Mouse (Mus musculus): ENCODE data around the gene Arvcf. TPM values are rescaled to one million over a fixed set of nuclear protein-coding genes. Genes with fewer than 3 reads are reported as not detected.

The Arvcf gene
- polyA plus RNA-seq, 1 experiment: 52.3 TPM

DNA sequence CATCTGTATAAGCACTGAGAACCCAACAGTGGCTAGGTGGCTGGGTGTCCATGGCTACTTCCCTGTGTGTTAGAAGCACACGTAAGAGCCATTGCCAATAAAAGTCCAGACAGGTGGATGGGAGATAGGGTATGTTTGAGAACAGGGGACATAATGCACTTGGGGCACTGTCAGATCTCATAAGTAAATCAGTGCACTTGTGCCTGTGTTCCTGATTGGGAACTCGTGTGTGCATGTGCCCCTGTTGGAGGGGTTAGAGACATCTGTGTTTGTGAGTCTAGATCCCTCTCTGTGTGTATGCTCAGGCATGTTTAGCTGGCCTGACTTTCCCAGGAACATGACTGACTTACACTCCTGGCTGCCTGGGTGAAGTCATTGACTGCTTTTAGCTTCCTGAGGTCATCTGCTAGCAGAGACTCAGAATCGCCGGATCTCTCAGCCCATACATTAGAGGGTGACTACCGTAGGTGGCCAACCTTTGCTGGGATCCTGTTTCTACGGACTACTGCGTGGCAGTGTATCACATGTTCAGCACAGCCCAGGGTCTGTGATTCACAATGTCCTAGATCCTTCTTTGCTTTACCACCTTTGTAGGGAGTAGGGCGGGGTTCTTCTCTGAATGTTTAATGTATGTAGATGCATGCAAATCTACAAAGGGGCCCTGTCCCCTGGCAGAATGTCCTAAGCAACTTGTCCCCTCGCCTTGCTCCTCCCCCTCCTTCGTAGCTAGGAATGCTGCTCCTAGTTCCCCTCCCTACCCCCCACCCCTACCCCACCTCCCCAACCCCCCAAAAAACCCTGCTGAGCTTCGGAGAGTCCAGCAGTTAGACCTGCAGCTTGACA is 47.0 kb downstream of the Arvcf start:
- H3K27ac ChIP-seq (ENCODE audit: control insufficient read depth, insufficient read depth, low read length): no peak overlapping the region
- WGBS: 96% methylated on average over 11 of the region's 11 CpGs
- peaks cover 6% of the 10 kb centered on the region; the same call in 1 of the 2 replicates for H3K36me3 ChIP-seq (ENCODE audit: control insufficient read depth, insufficient read depth, low read length)
- no peak for DNase-seq
- H3K27me3 ChIP-seq (ENCODE audit: control insufficient read depth, insufficient read depth, low read length): no peaks in the 10 kb centered on the region
- no peak for TF ChIP-seq CTCF (IDR thresholded peaks at IDR 0.05; ENCODE audit: borderline replicate concordance, control insufficient read depth, extremely low read depth, insufficient read depth, low read length, poor library complexity)
- no peak for TF ChIP-seq POLR2A (IDR thresholded peaks at IDR 0.05; ENCODE audit: control insufficient read depth, extremely low read depth, insufficient read depth, low read length, poor library complexity)
- no peak overlapping the region for H3K4me3 ChIP-seq (ENCODE audit: control insufficient read depth, insufficient read depth, low read length)
- peaks cover 16% of the 10 kb centered on the region for H3K4me1 ChIP-seq (replicated peaks; ENCODE audit: control insufficient read depth, insufficient read depth, low read length)

DNA sequence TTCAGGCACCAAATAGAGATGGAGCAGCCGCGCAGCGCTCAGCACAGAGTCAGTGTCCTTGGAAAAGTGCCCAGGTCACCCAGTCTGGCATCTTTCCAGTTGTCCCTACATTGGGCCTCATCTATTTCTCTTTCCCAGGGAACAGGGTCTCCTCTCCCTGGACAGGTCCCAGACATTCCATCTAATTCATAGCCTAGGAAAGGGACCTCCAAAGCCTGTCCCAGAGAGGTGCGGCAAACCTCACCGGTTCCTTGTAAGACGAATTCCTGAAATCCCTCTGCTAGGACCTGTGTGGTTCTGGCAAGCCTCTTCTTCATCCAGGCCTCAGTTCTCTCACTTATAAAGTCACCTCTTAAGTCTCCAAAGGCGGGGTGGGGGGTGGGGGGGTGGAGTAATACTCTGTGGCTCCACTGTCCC is 47.6 kb downstream of the Arvcf start:
- Histone ChIP-seq H3K27me3 (ENCODE audit: control insufficient read depth, insufficient read depth, low read length) (no peaks in the 10 kb centered on the region), H3K27ac (ENCODE audit: control insufficient read depth, insufficient read depth, low read length) (no peak overlapping the region), H3K36me3 (ENCODE audit: control insufficient read depth, insufficient read depth, low read length) (peaks cover 6% of the 10 kb centered on the region; the same call in 1 of the 2 replicates), H3K4me3 (ENCODE audit: control insufficient read depth, insufficient read depth, low read length) (no peak overlapping the region), H3K4me1 (replicated peaks; ENCODE audit: control insufficient read depth, insufficient read depth, low read length) (peaks cover 11% of the 10 kb centered on the region)
- no peak for DNase-seq
- no peak for TF ChIP-seq POLR2A (IDR thresholded peaks at IDR 0.05; ENCODE audit: control insufficient read depth, extremely low read depth, insufficient read depth, low read length, poor library complexity)
- 92% methylated on average over 6 of the region's 7 CpGs for WGBS

DNA sequence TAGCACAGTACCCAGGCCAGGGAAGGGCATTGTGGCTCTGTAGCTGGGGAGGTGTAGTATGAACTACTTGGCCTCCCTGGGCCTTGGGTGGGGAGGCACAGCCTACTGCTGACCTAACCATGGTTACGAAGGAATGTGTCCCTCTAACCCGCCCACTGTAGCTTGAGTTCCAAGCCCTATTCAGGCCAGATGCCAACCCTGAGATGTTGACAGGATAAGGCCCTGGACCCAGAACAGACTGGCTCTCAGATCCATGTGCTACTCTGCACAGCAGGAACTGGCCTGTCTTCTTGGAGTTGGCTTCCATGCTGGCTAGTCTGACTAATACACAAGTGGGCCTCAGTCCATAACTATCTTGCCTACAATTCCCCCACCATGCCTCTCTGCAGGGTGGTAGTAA is 48.2 kb downstream of the Arvcf start:
- TF ChIP-seq CTCF (IDR thresholded peaks at IDR 0.05; ENCODE audit: borderline replicate concordance, control insufficient read depth, extremely low read depth, insufficient read depth, low read length, poor library complexity) (no peak), POLR2A (IDR thresholded peaks at IDR 0.05; ENCODE audit: control insufficient read depth, extremely low read depth, insufficient read depth, low read length, poor library complexity) (no peak)
- peaks cover 6% of the 10 kb centered on the region; the same call in 1 of the 2 replicates for H3K36me3 ChIP-seq (ENCODE audit: control insufficient read depth, insufficient read depth, low read length)
- peaks cover 11% of the 10 kb centered on the region for H3K4me1 ChIP-seq (replicated peaks; ENCODE audit: control insufficient read depth, insufficient read depth, low read length)
- H3K27me3 ChIP-seq (ENCODE audit: control insufficient read depth, insufficient read depth, low read length): no peaks in the 10 kb centered on the region
- no peak overlapping the region for H3K27ac ChIP-seq (ENCODE audit: control insufficient read depth, insufficient read depth, low read length)
- WGBS: 97% methylated on average over 2 of the region's 2 CpGs
- no peak for DNase-seq
- no peak overlapping the region for H3K4me3 ChIP-seq (ENCODE audit: control insufficient read depth, insufficient read depth, low read length)

DNA sequence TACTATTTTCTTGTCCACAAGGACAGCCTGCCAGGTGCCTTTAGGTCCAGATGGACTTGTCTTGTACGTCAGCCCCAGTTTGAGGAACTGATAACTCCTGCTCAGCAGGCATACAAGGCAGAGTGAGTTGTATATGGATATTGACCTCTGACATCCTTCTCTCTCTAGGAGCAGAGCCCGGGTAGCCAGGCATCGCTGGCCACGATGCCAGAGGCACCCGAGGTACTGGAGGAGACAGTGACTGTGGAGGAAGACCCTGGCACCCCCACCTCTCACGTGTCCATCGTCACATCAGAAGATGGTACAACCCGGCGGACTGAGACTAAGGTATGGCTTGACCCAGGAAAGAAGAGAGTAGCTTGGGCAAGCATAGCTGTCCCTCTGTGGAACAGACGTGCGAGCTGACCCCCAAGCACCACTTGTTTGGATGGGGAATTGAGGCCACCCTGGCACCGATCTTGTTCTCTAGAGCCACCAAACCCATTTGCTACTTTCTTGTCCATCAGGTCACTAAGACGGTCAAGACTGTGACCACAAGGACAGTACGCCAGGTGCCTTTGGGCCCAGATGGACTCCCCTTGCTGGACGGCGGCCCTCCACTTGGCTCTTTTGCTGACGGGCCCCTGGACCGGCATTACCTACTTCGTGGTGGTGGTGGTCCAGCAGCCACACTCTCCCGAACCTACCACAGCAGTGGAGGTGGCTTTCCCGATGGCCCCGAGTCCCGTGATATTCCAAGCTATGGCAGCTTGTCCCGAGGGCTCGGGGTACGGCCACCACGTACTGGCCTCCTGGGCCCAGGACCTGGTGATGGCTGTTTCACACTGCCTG is 49.0 kb downstream of the Arvcf start:
- WGBS: 97% methylated on average over 27 of the region's 27 CpGs
- H3K27me3 ChIP-seq (ENCODE audit: control insufficient read depth, insufficient read depth, low read length): no peaks in the 10 kb centered on the region
- no peak overlapping the region for H3K4me3 ChIP-seq (ENCODE audit: control insufficient read depth, insufficient read depth, low read length)
- no peak for DNase-seq
- TF ChIP-seq POLR2A (IDR thresholded peaks at IDR 0.05; ENCODE audit: control insufficient read depth, extremely low read depth, insufficient read depth, low read length, poor library complexity): no peak
- no peak for TF ChIP-seq CTCF (IDR thresholded peaks at IDR 0.05; ENCODE audit: borderline replicate concordance, control insufficient read depth, extremely low read depth, insufficient read depth, low read length, poor library complexity)
- H3K27ac ChIP-seq (ENCODE audit: control insufficient read depth, insufficient read depth, low read length): no peak overlapping the region
- H3K36me3 ChIP-seq (ENCODE audit: control insufficient read depth, insufficient read depth, low read length): peaks cover 6% of the 10 kb centered on the region; the same call in 1 of the 2 replicates
- peaks cover 11% of the 10 kb centered on the region for H3K4me1 ChIP-seq (replicated peaks; ENCODE audit: control insufficient read depth, insufficient read depth, low read length)

DNA sequence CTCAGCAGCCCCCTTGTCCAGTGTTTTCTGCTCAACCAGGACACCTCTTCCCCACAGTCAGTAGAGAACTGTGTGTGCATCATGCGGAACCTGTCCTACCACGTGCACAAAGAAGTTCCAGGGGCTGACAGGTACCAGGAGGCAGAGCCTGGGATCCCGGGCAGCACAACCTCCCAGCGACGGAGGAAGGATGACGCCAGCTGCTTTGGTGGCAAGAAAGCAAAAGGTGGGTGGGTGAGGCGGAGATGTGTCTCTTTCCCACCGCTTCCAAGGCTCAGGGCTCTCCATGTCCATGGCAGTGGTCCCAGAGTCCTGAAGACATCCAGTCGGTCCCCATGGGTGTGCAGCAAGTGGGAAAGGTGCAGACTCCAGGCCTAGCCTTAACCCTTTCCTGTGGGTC is 52.0 kb downstream of the Arvcf start:
- no peak overlapping the region for H3K4me3 ChIP-seq (ENCODE audit: control insufficient read depth, insufficient read depth, low read length)
- TF ChIP-seq CTCF (IDR thresholded peaks at IDR 0.05; ENCODE audit: borderline replicate concordance, control insufficient read depth, extremely low read depth, insufficient read depth, low read length, poor library complexity) (no peak), POLR2A (IDR thresholded peaks at IDR 0.05; ENCODE audit: control insufficient read depth, extremely low read depth, insufficient read depth, low read length, poor library complexity) (no peak)
- 90% methylated on average over 9 of the region's 9 CpGs for WGBS
- no peaks in the 10 kb centered on the region for H3K4me1 ChIP-seq (replicated peaks; ENCODE audit: control insufficient read depth, insufficient read depth, low read length)
- no peak for DNase-seq
- no peaks in the 10 kb centered on the region for H3K27me3 ChIP-seq (ENCODE audit: control insufficient read depth, insufficient read depth, low read length)
- no peak overlapping the region for H3K27ac ChIP-seq (ENCODE audit: control insufficient read depth, insufficient read depth, low read length)
- peaks cover 6% of the 10 kb centered on the region; the same call in 1 of the 2 replicates for H3K36me3 ChIP-seq (ENCODE audit: control insufficient read depth, insufficient read depth, low read length)

DNA sequence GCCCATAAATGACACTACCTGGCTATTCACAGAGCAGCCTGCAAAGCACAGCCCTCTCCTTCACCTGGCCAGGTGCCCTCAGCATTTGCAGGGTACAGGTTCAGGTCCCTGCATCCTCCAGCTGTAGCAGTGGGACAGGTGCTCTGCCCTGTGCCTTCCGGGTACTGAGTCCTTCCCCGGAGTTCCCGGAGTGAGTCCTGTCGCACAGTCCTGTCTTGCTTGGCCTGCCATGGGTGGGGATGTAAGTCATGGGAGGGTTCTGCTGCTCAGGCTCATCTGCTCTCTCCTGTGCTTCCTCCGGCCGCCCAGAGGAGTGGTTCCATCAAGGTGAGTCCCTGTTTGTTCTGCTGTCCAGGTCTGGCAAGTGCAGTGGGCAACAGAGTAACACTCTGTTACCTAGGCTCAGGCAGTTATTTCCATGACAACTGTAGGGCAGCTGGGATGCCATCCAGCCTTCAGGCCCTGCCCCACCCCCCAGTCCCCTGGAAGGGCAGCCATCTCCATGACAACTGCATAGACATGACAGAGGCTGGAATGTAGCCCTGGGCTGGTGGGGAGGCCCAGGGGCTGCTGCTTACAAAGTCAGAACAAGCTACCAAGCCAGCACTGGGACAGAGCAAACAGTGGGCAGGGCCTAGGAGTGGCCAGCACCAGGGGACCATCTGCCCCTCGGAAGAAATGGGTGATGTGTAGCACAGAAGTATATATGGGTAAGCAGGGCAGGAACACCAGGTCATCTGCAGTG is 52.7 kb downstream of the Arvcf start:
- WGBS: 94% methylated on average over 7 of the region's 7 CpGs
- Histone ChIP-seq H3K4me1 (replicated peaks; ENCODE audit: control insufficient read depth, insufficient read depth, low read length) (no peaks in the 10 kb centered on the region), H3K27ac (ENCODE audit: control insufficient read depth, insufficient read depth, low read length) (no peak overlapping the region), H3K4me3 (ENCODE audit: control insufficient read depth, insufficient read depth, low read length) (no peak overlapping the region), H3K27me3 (ENCODE audit: control insufficient read depth, insufficient read depth, low read length) (no peaks in the 10 kb centered on the region), H3K36me3 (ENCODE audit: control insufficient read depth, insufficient read depth, low read length) (peaks cover 6% of the 10 kb centered on the region; the same call in 1 of the 2 replicates)
- no peak for DNase-seq
- TF ChIP-seq POLR2A (IDR thresholded peaks at IDR 0.05; ENCODE audit: control insufficient read depth, extremely low read depth, insufficient read depth, low read length, poor library complexity): no peak
- no peak for TF ChIP-seq CTCF (IDR thresholded peaks at IDR 0.05; ENCODE audit: borderline replicate concordance, control insufficient read depth, extremely low read depth, insufficient read depth, low read length, poor library complexity)
